8 mouse cellular contexts compared by ENCODE assay signal in genomic region chr10:13323806-13324411, GRCm38 (mm10).
DNase-seq lines count a peak whose midpoint lies in the region; ATAC-seq lines count a peak whose summit lies in the region.

No protein-coding gene starts in this region.

- under 1% methylated on average over 55 of the region's 62 CpGs for WGBS in intestine, embryonic 14.5 days

- no peaks in the 10 kb centered on the region for H3K9me3 ChIP-seq in erythroblast, embryonic 14.5 days (ENCODE audit: control insufficient read depth, low read length)
- H3K9me3 ChIP-seq in intestine, embryonic 14.5 days (ENCODE audit: control insufficient read depth, low read length) = no peaks in the 10 kb centered on the region

- intact Hi-C loops in gastrocnemius, postnatal 36 days (cut with DNase I) = no loop called here
- intact Hi-C loops in left cerebral cortex, postnatal 4 days (cut with DNase I) = no loop called here

- H3K27ac ChIP-seq in intestine, embryonic 14.5 days (ENCODE audit: low read depth) = peak overlapping the region; percentile 99

- peaks cover 18% of the 10 kb centered on the region for H3K27me3 ChIP-seq in erythroblast, embryonic 14.5 days (ENCODE audit: control insufficient read depth)
- no peaks in the 10 kb centered on the region for H3K27me3 ChIP-seq in intestine, embryonic 14.5 days (replicated peaks; ENCODE audit: control insufficient read depth, insufficient read depth, low read length)

- ATAC-seq in erythroblast, adult 5-6 weeks (replicated peaks; ENCODE audit: low FRiP score, poor library complexity, severe bottlenecking) = no peak
- ATAC-seq in intestine, embryonic 14.5 days (replicated peaks; ENCODE audit: low FRiP score, low TSS enrichment, low read depth) = peak; percentile 81
- peak; percentile 50 for ATAC-seq in megakaryocyte-erythroid progenitor cell, adult 5-6 weeks (replicated peaks; ENCODE audit: low FRiP score, low TSS enrichment, poor library complexity, severe bottlenecking)

- peak overlapping the region; percentile 54 for H3K4me3 ChIP-seq in erythroblast, embryonic 14.5 days (replicated peaks)
- peak overlapping the region; percentile 52 for H3K4me3 ChIP-seq in intestine, embryonic 14.5 days (ENCODE audit: low read depth, low read length)

- no peaks in the 10 kb centered on the region for H3K4me1 ChIP-seq in erythroblast, embryonic 14.5 days (ENCODE audit: control insufficient read depth)
- H3K4me1 ChIP-seq in intestine, embryonic 14.5 days (replicated peaks; ENCODE audit: control insufficient read depth, insufficient read depth, low read length) = peaks cover 15% of the 10 kb centered on the region

- H3K36me3 ChIP-seq in erythroblast, embryonic 14.5 days (ENCODE audit: control insufficient read depth) = no peaks in the 10 kb centered on the region
- no peaks in the 10 kb centered on the region for H3K36me3 ChIP-seq in intestine, embryonic 14.5 days (ENCODE audit: control insufficient read depth, insufficient read depth, low read length)

- H3K4me2 ChIP-seq in intestine, embryonic 14.5 days (ENCODE audit: low read length) = peak overlapping the region; percentile 75

- peak overlapping the region; percentile 83 for H3K9ac ChIP-seq in intestine, embryonic 14.5 days (ENCODE audit: low read length)

- peak; percentile 88 for DNase-seq in embryo, embryonic 10.5 days (ENCODE audit: low spot score)
- peak; percentile 56 to 65 for DNase-seq in gastrocnemius, postnatal 36 days
- DNase-seq in intestine, embryonic 14.5 days (ENCODE audit: low spot score) = peak; percentile 86
- peak; percentile 62 for DNase-seq in left cerebral cortex, postnatal 4 days
- peak; percentile 25 for DNase-seq in skeletal muscle tissue, adult 2 months (ENCODE audit: low read depth, low spot score)

Comparison
In these comparisons a context has a peak if more than half of its experiments do, and no peak if none do; other contexts are left out.
1. DNase-seq: peak in every context shown above with its lines; median percentile 88 in embryo, embryonic 10.5 days; 86 in intestine, embryonic 14.5 days; 62 in left cerebral cortex, postnatal 4 days; 60 in gastrocnemius, postnatal 36 days; 25 in skeletal muscle tissue, adult 2 months.